Mouse (Mus musculus) left cerebral cortex, adult 18-20 months (tissue): Measurements from ENCODE around the gene Tmem274. TPM values are rescaled to one million over a fixed set of nuclear protein-coding genes. Genes with fewer than 3 reads are reported as not detected.

Experiments
- DNase-seq, 2 experiments: peaks; one replicate each; pipeline ENCODE4 v3.0.0; 2021 to 2022; ENCODE audit warnings: low spot score in 2 of 2, mixed read lengths in 1 of 2
- total RNA-seq, 2 experiments: library from RNA; stranded (reverse); gene quantifications; 2 replicates each; pipeline ENCODE4 v1.2.3; 2021

Tmem274 gene
- total RNA-seq, 2 experiments from 2014 or later, result not detected

DNA sequence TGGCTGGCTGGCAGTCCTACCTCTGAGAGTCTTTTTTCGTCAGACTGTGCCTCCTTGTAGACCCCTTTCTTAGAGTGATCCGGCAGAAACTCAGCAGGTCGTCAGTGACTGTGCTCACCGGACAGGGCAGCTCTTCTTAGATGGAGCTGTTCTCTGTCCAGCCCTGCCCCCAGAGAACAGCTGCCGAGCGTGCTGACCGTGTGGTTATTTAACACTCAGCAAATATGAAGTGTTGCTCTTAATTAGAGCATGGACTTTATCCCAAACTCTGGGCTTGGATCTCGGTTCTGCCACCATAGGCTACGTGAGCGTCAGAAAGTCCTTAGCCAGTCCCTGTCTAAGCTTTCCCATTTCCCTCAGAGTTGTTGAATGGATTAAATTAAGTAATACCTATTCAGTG lies 44.1 kb downstream of the Tmem274 start:
- no peak for DNase-seq

DNA sequence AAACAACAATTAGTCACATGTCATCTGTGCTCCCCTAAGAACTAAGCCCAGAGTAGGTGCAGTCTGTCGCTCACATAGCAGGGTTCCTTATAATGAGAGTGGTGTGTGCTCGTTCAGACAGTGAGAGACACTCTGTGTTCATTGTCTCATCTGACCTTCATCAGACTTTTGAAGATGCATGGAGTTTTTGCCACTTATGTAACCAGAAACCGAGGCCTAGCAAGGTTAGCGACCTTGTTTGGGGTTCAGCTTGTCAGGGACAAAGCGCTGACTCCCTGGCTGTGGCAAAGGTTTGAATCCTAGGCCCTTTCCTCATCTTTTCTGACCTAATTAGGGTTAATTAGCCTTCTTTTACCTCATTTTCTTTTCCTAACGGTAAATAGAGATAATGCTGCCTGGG lies 46.8 kb downstream of the Tmem274 start:
- no peak for DNase-seq

DNA sequence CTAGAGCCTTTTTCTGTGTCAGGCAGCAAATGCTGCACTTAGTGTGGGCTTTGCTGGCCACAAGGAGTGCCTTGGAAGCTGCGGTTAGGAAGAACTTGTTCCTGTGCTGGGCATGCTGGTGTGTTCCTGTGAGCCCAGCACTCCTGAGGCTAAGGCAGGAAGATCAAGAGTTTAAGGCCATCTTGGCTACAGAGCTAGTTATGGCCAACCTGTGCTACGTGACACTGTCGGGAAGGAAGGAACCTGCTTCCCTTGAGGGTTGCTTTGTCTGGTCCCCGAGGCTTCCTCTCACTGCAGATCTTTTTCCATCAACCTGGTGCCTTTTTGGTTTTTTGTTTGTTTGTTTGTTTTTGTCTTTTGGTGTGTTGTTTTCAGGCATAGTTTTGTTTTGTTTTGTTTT lies 48.0 kb downstream of the Tmem274 start:
- no peak for DNase-seq

DNA sequence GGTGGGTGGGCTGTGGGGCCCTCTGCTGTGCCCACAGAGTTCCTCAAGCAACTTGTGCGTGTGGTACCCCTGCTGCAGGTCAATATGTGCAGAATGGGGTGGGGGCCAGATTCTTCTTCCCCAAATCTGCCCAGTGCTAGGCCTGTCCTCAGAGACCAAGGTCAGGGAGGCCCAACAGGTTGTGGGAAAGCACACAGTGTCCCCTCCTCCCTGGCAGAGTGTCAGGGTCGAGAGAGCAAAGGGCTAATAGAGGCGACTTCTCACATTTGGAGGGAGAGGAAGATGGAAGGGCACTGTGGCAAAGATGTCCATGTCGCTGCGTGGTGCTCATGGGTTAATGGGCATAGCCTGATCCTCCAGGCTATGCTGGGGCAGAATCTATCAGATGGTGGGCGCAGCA lies 48.6 kb downstream of the Tmem274 start:
- no peak for DNase-seq

DNA sequence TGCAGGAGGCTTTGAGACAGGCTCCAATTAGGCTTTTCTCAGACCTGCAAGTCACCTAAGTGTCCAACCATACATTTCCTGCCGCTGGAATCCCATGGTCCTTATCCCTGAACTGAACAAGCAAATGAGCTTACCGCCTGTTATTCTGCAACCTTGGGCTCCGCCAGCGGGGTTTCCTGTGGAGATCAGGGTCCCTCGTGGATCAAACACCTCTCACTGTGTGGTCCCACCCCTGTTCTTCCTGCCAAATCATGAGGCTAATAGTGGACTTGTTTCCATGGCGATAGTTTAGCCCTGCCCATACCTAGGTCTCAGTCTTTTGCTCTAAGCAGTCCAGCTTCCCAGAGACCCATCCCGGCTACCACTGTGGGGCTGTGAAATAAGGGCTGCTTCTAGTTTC lies 49.2 kb downstream of the Tmem274 start:
- no peak for DNase-seq

DNA sequence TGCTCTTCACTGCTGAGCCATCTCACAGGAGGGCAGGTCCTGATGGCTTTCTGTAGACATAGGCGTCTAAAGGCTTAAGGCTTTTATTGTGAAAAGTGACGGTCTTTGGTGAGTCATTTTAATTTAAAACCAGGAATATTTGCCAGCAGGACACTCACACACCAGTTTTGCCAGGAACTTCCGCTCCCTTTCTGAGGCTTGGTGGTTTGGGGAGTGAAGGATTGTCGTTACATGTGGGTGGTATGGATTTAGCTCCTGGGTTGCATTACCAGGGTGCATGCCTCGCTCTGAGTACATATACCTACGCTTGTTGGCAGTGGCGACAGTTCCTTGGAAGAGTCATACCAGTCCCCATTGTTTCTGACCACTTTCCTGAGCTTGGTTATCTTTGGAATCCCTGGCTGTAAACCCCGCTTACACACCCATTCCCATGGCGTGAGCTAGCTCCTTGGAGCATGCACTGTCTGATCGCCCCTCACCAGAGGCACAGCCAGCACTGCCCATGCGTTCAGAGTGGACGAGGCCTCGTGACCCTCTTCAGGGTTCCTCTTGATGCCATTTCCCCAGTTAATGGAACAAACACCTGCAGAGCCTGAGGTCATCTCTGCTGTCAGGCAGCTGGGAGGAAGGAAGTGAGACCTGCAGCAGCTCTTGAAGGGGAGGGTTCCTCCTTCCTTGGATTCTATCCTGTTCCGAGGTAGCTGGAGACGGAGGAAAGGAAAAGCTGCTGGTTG lies 50.6 kb downstream of the Tmem274 start:
- no peak for DNase-seq

DNA sequence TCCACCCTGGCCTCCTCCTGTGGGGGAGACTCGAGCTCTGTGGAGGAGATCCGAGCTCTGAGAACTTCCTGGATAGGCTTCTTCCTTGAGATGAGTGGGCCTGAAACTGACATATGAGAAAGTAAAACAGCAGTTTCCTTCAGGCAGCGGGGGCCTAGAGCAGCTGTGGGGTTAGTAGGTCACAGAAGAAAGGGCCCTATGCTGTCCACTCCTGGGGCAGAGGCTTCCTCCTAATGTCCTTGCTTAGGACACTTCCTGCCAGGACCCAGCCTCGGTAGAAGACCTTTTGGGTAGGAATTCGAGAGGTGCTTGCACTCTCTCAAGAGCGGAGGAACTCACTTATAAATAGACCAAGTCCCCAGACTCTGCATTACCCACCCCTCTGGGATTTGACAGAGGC lies 52.5 kb downstream of the Tmem274 start:
- DNase-seq, result no peak

Other genes with a start within 250 kb of the Tmem274 start
- gene Kif1b, start 169.7 kb upstream of the Tmem274 start, total RNA-seq, result 100 to 1,000 TPM; 429 to 451 TPM
- gene Ube4b, start 50.6 kb upstream of the Tmem274 start, total RNA-seq, result 100 to 1,000 TPM; 101 to 106 TPM
- not detected for gene Rbp7, start 22.4 kb upstream of the Tmem274 start, total RNA-seq
- 1 to 10 TPM; 7.0 to 9.3 TPM for gene Nmnat1, start 7.8 kb downstream of the Tmem274 start, total RNA-seq
- 10 to 100 TPM; 16.4 to 16.7 TPM for gene Lzic, start 7.9 kb downstream of the Tmem274 start, total RNA-seq
- gene Ctnnbip1, start 40.9 kb downstream of the Tmem274 start, total RNA-seq, result 10 to 100 TPM; 33.0 to 33.3 TPM
- 1,000 to 10,000 TPM; 1,374 to 1,386 TPM for gene Clstn1, start 109.1 kb downstream of the Tmem274 start, total RNA-seq
- gene Pik3cd, start 225.2 kb downstream of the Tmem274 start, total RNA-seq, result 10 to 100 TPM; 23.8 to 24.9 TPM